Comparison of ENCODE assay signal across 8 mouse cellular contexts in the genomic region with DNA sequence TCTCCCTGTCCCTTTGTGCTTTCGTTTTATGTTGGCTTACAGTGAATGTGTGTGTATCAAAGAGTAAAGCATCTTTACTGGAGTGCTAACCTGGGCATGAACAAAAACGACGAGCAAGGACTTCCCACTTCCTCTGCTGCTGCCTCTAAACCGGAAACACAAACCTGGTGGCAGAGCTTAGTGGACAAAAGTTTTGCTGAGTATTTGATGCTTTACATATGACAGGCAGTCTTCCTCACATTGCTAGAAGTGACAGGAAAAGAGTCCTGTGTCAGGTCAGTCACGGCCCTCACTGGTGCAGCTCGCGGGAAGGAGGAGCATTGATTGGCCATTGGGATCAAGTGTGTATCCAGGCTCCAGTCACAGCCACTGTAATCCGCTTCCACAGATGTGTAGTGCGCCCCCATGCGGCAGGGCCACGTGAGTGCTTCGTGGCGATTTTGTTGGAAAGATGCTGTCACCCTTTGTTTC. TPM values are rescaled to one million over a fixed set of nuclear protein-coding genes. Genes with fewer than 3 reads are reported as not detected.
DNase-seq lines count a peak whose midpoint lies in the region; ATAC-seq and TF ChIP-seq lines count a peak whose summit lies in the region.

No protein-coding gene starts in this region.

- H3K27ac ChIP-seq in hindbrain, embryonic 11.5 days (ENCODE audit: low read depth, low read length) = no peak overlapping the region
- H3K27ac ChIP-seq in lung, embryonic 16.5 days (ENCODE audit: low read length) = 0 out of 2 replicates have a peak overlapping the region, but pooled peaks have one; percentile 32
- peak overlapping the region; percentile 61 for H3K27ac ChIP-seq in thymus, adult 2 months (ENCODE audit: control insufficient read depth, insufficient read depth, low read length)

- no peaks in the 10 kb centered on the region for H3K36me3 ChIP-seq in hindbrain, embryonic 11.5 days (ENCODE audit: control insufficient read depth, insufficient read depth, low read length)
- H3K36me3 ChIP-seq in lung, embryonic 16.5 days (ENCODE audit: control insufficient read depth, insufficient read depth, low read length) = no peaks in the 10 kb centered on the region
- no peaks in the 10 kb centered on the region for H3K36me3 ChIP-seq in thymus, adult 2 months (ENCODE audit: control insufficient read depth, insufficient read depth, low read length)

- under 1% methylated on average over 13 of the region's 13 CpGs for WGBS in hindbrain, embryonic 11.5 days
- 2% methylated on average over 13 of the region's 13 CpGs for WGBS in lung, embryonic 16.5 days
- 0% methylated on average over 13 of the region's 13 CpGs for WGBS in thymus, adult 2 months

- no peak overlapping the region for H3K9ac ChIP-seq in hindbrain, embryonic 11.5 days (ENCODE audit: low read depth, low read length)
- 0 out of 2 replicates have a peak overlapping the region, but pooled peaks have one; percentile 21 for H3K9ac ChIP-seq in lung, embryonic 16.5 days (ENCODE audit: low read length)

- H3K9me3 ChIP-seq in hindbrain, embryonic 11.5 days (ENCODE audit: control insufficient read depth, low read length) = no peaks in the 10 kb centered on the region
- H3K9me3 ChIP-seq in lung, embryonic 16.5 days (ENCODE audit: control insufficient read depth, low read length) = no peaks in the 10 kb centered on the region

- H3K4me3 ChIP-seq in hindbrain, embryonic 11.5 days (ENCODE audit: low read depth, low read length) = peak overlapping the region; percentile 16; the same call in 1 of the 2 replicates
- H3K4me3 ChIP-seq in lung, embryonic 16.5 days (ENCODE audit: low read length) = peak overlapping the region; percentile 43
- peak overlapping the region; percentile 50 for H3K4me3 ChIP-seq in thymus, adult 2 months (ENCODE audit: control insufficient read depth, insufficient read depth, low read length)

- peak overlapping the region; percentile 33 for H3K4me2 ChIP-seq in hindbrain, embryonic 11.5 days (replicated peaks; ENCODE audit: low read depth, low read length)
- peak overlapping the region; percentile 58 for H3K4me2 ChIP-seq in lung, embryonic 16.5 days (ENCODE audit: low read depth, low read length)

- peak; percentile 96 for TF ChIP-seq CTCF in thymus, adult 2 months (IDR thresholded peaks at IDR 0.05; ENCODE audit: borderline replicate concordance, control insufficient read depth, extremely low read depth, insufficient read depth, low read length, poor library complexity)

- TF ChIP-seq POLR2A in thymus, adult 2 months (IDR thresholded peaks at IDR 0.05; ENCODE audit: control insufficient read depth, extremely low read depth, insufficient read depth, low read length, poor library complexity) = no peak

- peak; percentile 92 for DNase-seq in MN1 (ENCODE audit: low spot score)
- peak; percentile 86 for DNase-seq in cerebellum, adult 9-10 months
- DNase-seq in frontal cortex, adult 2 months (ENCODE audit: extremely low spot score in 1 of 2, low spot score in 1 of 2) = peak; percentile 74 to 88
- DNase-seq in hindbrain, embryonic 11.5 days (ENCODE audit: low spot score) = peak; percentile 86
- peak; percentile 90 for DNase-seq in layer of hippocampus, adult 9-11 months
- DNase-seq in ovary, adult 18-20 months (ENCODE audit: low spot score) = peak; percentile 64
- DNase-seq in thymus, adult 2 months = peak; percentile 83

- peaks cover 8% of the 10 kb centered on the region for H3K4me1 ChIP-seq in hindbrain, embryonic 11.5 days (replicated peaks; ENCODE audit: control insufficient read depth, insufficient read depth, low read length)
- peaks cover 72% of the 10 kb centered on the region for H3K4me1 ChIP-seq in lung, embryonic 16.5 days (replicated peaks; ENCODE audit: control insufficient read depth, insufficient read depth, low read length)
- peaks cover 50% of the 10 kb centered on the region for H3K4me1 ChIP-seq in thymus, adult 2 months (replicated peaks; ENCODE audit: control insufficient read depth, insufficient read depth, low read length)

- H3K27me3 ChIP-seq in hindbrain, embryonic 11.5 days (ENCODE audit: control insufficient read depth, insufficient read depth, low read length) = no peaks in the 10 kb centered on the region
- no peaks in the 10 kb centered on the region for H3K27me3 ChIP-seq in lung, embryonic 16.5 days (ENCODE audit: control insufficient read depth, insufficient read depth, low read depth, low read length)
- H3K27me3 ChIP-seq in thymus, adult 2 months (ENCODE audit: control insufficient read depth, insufficient read depth, low read length) = no peaks in the 10 kb centered on the region

- ATAC-seq in hindbrain, embryonic 11.5 days (ENCODE audit: low FRiP score) = peak; percentile 70
- ATAC-seq in lung, embryonic 16.5 days (ENCODE audit: low read depth) = peak; percentile 64

RNA-seq across cellular contexts. Expression of a gene that starts 35.7 kb away (rescaled TPM):
- 133 TPM in 2 replicates for polyA plus RNA-seq in frontal cortex, adult 2 months (2012; rRNA removed)
- polyA plus RNA-seq in hindbrain, embryonic 11.5 days (2014; fragmentation: Nextera tagmentation; extraction: Ambion mirVana) = 42.3 and 68.2 TPM in 2 replicates
- polyA plus RNA-seq in lung, embryonic 16.5 days (2015; fragmentation: Nextera tagmentation; extraction: Ambion mirVana) = 20.9 and 21.6 TPM in 2 replicates
- polyA plus RNA-seq in thymus, adult 2 months (2012; rRNA removed) = 164 and 167 TPM in 2 replicates
